Mouse (Mus musculus) adrenal gland, adult 18-20 months (tissue): Measurements from ENCODE around the gene Methig1. TPM values are rescaled to one million over a fixed set of nuclear protein-coding genes. Genes with fewer than 3 reads are reported as not detected.
"Not testable (repeated sequence)": the region's sequence is repeated elsewhere in the genome, so short reads cannot be mapped to it uniquely, and the experiment has no call there.

ENCODE experiments used
- DNase-seq, 2 experiments: peaks; one replicate each; pipeline ENCODE4 v3.0.0; 2021 to 2022; ENCODE audit warnings: low spot score in 2 of 2
- long read RNA-seq, 2 experiments: library from polyadenylated mRNA; stranded (forward); transcript quantifications; one replicate each; pipeline ENCODE4 v2.0.0; 2021
- total RNA-seq, 2 experiments: library from RNA; stranded (reverse); gene quantifications; 1 replicate in 1 of 2; 2 replicates in 1 of 2; pipeline ENCODE4 v1.2.3; 2021

The Methig1 gene
- under 1 TPM in 1 of 2 experiments, not detected in 1; 0.20 TPM for total RNA-seq
- long read RNA-seq, experiment 1, result 0 reads
- long read RNA-seq, experiment 2, result 0 reads

DNA sequence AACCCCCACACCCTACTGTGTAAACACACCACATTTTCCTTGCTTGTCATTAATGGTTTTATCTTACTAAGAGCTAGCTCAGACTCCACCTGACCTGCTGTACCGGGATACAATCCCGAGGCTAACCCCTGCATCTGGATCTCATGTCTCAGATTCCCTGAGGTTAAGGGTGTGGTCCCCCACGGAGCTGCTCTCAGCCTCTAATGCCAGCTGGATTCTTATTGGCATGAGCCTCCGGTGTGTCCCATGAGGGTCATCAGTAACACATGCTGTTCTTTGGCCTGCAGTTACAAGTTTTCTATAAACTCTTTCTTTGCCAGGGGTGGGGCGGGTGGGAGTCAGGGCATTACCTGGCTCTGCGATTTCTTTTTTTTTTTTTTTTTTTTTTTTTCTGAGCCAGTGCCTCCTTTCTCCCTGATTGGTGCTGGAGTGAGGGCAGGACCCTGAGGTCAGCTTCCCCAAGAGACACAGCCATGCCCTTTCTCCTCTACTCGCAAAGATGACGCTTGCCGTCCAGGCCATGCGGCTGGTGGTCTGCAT is at the start of gene Methig1, which contains the start of gene Mettl7a2:
Gene Methig1 (plus strand): TSS at position 439 of the 540 bp plus-strand sequence.
Gene Mettl7a2 (plus strand): TSS at position 490 of the 540 bp plus-strand sequence.
- DNase-seq, result no peak

DNA sequence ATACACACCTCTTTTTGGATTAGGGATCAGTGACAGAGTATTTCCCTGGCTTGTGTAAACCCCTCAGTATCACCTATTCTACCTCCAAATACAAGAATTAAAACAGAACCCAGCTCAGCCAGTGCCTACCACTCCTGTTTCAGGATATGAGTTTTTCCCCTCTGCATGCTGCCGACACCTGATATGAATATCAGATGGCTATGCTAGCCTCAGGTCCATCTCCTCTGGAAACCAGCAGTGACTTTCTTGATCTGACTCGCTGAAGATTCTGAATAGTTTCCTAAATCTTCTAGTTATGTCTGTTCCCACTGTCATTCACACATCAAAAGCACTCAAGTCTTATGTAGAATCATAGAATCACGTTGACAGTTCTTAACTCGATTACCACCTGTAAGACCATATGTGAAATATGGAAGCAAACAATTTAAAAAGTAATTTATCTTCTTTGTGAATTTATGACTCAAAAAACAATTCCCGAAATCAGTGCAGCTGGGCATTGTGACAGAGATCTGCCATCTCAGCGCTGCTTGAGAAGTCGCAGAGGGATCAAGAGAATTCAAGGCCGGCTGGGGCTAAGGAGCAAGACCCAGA is 49.4 kb upstream of the Methig1 start:
- no peak for DNase-seq

- peak; percentile 78 to 81 for DNase-seq
Measured at GRCm38 (mm10) chr15:100304019-100304991, 48.6 kb upstream of the Methig1 start, which contains the start of gene Mettl7a1. Gene Mettl7a1, plus strand, starts transcription at chr15:100304140.

GRCm38 (mm10) chr15:100306201-100306600 is 46.7 kb upstream of the Methig1 start:
- no peak for DNase-seq

GRCm38 (mm10) chr15:100307438-100308096 is 45.4 kb upstream of the Methig1 start:
- not testable (repeated sequence) for DNase-seq

DNA sequence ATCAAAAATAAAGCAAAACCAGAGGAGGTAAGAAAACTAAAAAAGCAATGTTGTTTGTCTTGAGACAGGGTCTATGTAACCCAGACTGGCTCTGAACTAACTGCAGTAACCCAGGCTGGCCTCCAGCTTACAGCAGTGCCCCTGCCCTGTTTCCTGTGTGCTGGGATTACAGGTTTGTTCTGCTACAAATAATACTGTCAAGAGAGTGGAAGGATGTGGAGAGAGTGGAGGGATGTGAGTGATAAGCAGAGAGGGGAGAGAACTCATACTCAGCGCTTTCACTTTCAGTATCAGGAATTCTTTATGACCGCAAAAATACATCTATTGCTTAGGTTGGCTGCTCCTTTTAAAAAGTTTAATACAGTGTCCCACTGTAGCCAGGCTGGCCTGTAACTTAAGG is 40.6 kb upstream of the Methig1 start:
- DNase-seq, result no peak

- DNase-seq, result no peak
Measured at GRCm38 (mm10) chr15:100314448-100315145, 38.4 kb upstream of the Methig1 start.

DNA sequence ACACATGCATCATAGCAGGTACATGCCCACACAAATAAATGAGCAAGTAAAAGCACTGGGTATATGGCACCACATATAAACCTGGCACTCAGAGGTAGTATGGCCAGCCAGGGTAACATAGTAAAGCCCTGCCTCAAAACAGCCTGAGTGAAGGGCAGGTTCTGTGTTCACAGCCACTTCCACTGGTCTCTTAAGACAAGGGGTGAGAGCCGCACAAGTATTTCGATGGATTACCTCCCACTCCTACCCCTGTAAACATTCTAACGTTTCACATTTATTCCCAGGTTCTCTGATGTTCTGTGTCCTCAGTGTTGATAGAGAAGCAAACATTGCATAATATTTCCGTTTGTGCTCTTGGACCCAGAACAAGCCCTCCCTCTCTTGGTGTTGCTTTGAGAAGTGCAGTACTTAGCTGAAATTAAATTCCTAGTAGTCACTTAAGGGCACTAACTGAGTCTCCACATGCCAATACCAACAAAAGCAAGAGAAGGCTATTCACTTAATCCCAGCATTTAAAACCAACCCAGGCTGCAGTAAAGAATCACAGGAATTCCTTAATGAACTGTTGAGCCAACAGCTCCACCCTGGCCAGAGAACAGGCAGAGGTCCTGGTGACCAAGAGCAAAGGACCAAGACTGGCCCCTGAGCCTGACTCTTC is 34.8 kb upstream of the Methig1 start:
- not testable (repeated sequence) for DNase-seq

DNA sequence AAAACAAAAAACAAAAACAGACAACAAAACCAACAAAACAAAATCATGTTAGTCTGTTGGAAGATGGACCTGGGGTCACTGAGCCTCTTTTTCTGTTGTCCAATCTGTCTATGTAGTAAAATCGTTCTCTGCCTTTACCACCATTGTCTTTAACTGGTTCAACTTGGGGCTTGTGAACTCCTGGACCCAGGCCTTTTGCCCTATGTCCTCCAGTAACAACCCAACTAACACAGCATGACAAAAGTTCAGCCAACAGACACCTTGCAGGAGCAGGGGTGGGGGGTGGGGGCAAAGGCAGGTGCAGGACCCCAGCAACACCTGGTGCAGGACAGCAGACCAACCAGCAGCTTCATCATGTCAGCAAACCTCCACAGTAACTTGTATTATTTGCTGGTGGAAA is 33.1 kb upstream of the Methig1 start:
- DNase-seq, result no peak

DNA sequence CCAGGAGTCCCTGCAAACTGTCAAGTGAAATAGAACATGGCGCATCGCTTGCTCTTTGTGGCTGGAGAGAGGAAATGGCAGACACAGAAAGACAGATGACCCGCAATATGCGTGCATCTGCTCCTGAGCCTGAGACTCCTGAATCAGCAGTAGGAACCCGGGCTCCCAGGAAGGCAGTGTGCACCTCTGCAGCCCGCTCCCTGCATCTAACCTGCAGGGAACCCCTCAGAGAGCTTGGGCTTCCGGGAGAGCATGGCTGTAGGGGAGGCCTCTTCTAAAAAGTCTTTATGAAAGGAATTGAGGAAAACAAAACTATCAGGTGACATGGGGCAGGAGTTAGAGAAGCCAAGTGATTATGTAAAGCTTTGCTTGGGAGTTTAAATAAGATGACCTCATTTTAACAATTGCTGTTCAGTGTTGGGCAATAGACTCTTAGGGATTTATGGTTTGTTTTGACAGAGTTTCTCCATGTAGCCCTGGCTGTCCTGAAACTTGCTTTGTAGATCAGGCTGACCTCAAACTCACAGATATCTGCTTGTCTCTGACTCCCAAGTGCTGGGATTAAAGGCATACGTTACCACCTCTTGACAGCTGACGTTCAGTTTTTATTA is 32.5 kb upstream of the Methig1 start:
- no peak for DNase-seq

- DNase-seq, result peak; percentile 21 to 33
Measured at GRCm38 (mm10) chr15:100321134-100321533, 31.8 kb upstream of the Methig1 start.

- no peak for DNase-seq
Measured at GRCm38 (mm10) chr15:100324021-100324591, 28.8 kb upstream of the Methig1 start.

DNA sequence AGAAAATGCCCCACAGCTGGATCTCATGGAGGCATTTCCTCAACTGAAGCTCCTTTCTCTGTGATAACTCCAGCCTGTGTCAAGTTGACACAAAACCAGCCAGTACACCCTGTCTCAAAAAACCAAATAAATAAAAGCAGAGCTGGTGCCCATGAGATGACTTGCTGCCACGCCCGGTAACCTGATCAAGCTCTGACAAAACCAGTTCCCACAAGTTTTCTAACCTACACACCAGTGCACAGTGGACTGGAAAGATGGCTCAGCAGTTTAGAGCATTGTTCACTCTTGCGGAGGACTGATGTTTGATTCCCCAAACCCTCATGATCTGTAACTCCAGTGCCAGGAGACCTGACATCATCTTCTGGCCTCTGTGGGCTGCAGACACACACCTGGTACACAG is 27.7 kb upstream of the Methig1 start:
- no peak for DNase-seq

DNA sequence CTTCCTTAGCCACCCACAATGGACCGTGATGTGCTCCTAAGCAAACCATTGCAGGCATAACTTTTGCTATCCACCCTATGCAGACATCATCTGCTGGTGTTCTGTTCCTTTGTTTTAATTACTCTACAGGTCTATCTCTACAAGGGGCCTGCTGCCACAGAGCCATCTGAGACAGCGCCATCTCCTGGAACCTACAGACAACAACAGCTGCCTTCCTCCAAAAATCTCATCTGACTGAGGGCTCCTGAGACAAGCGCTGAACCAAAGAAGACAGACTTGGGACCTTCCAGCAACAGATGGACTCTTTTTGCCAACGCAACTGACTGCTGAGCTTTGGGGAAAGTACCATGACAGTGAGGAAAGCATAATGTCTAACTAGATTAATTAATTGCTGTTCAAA is 24.9 kb upstream of the Methig1 start:
- DNase-seq, result not testable (repeated sequence)

DNA sequence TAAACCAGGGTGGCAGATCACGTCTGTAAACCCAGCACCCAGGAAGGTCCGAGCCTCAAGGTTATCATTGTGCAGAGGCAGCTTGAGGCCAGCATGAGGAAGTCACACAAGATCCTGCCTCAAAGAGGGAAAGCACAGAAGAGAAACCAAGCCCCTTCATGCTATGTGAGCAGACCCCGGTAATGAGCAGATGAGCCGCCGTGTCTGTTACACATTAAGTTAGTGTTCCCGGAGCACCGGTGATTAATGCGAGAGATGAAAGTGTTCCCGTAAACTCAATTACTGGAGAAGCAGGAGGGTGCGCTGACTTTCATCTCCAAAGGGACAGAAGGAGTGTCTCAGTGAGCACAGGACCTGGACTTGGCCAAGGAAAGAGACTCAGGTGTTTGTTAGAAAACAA is 23.6 kb upstream of the Methig1 start:
- DNase-seq, result not testable (repeated sequence)

GRCm38 (mm10) chr15:100330739-100331138 is 22.2 kb upstream of the Methig1 start:
- DNase-seq, result no peak

- not testable (repeated sequence) for DNase-seq
Measured at GRCm38 (mm10) chr15:100332077-100332961, 20.6 kb upstream of the Methig1 start.

DNA sequence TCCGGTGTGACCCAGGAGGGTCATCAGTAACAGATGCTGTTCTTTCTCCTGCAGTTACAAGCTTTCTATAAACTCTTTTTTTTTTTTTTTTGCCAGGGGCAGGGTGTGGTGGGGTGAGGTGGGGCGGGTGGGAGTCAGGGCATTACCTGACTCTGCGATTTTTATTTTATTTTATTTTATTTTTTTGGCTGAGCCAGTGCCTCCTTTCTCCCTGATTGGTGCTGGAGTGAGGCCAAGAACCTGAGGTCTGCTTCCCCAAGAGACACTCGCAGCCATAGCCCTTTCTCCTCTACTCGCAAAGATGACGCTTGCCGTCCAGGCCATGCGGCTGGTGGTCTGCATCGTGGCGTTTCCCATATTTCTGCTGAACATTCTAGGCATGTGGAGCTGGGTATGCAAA is 18.3 kb upstream of the Methig1 start, which contains the start of gene Mettl7a3:
Gene Mettl7a3 (plus strand): TSS at position 301 of the 400 bp plus-strand sequence.
- no peak for DNase-seq
